Mouse (Mus musculus): ENCODE data around the gene Fam241b.

Gene Fam241b

DNA sequence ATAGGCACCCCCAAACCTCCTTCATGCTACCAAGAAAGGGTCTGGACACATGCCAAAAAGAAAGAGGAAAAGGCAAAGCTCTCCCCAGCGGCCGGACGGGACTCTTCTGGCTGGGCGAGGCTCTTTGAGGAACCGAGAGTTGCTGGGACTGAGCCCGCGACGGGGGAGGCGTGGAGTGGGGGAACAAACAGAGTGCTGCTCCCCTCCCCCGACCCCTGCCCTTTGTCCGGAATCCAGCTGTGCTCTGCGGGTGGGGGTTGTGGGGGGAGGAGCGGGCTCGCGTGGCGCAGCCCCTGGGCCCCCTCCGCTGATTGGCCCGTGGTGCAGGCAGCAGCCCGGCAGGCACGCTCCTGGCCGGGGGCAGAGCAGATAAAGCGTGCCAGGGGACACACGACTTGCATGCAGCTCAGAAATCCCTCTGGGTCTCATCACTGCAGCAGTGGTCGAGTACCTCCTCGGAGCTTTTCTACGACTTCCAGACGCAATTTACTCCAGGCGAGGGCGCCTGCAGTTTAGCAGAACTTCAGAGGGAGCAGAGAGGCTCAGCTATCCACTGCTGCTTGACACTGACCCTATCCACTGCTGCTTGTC is 10.9 kb downstream of the Fam241b start, which contains the start of gene Neurog3:
Gene Neurog3 (plus strand): TSS at position 400 of the 591 bp plus-strand sequence.
- DNase-seq (ENCODE audit: extremely low spot score, low read depth, low spot score), result no peak

GRCm38 (mm10) chr10:62128316-62128951 is 15.3 kb downstream of the Fam241b start:
- DNase-seq (ENCODE audit: extremely low spot score, low read depth, low spot score), result no peak

- no peak for DNase-seq (ENCODE audit: extremely low spot score, low read depth, low spot score)
These were observed 15.9 kb downstream of the Fam241b start for GRCm38 (mm10) chr10:62127711-62128231.

- DNase-seq (ENCODE audit: extremely low spot score, low read depth, low spot score), result no peak
These were observed 16.6 kb downstream of the Fam241b start for GRCm38 (mm10) chr10:62127137-62127536.

DNA sequence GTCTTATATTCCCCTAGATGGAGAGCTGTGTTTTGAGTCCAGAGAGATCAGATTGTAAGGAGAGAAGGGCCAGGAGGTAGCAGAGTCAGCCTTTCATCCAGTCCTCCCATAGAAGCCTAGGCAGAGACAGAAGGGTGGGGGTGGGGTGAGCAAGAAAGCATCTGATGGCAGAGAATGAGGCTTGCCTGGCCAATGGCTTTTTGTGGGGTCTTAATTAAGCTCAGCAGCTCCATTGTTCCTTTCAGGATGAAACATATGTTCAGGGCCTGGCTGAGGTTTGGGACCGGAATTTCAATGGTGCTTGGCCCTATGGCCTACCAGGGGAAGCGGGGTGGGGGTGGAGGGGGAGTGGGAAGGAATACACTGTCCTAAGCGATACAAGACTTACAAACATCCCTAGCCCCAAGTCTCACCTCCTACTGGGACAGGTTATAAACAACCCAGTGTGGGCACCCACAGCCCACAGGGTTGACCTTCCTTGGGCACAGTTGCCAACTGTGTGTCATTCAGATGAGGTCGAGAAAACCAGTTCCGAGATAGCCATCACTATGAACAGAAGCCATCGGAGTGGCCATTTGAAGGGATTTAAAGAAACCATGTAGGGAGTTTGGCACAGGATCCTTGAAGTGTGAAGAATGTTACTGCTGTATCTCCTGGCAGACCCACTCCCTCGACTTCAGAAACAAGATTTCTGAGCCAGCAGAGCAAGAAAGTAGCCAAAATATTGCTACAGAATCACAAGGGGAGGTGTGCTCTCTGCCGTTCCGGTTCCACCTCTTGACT is 29.7 kb downstream of the Fam241b start:
- DNase-seq (ENCODE audit: extremely low spot score, low read depth, low spot score), result no peak

DNA sequence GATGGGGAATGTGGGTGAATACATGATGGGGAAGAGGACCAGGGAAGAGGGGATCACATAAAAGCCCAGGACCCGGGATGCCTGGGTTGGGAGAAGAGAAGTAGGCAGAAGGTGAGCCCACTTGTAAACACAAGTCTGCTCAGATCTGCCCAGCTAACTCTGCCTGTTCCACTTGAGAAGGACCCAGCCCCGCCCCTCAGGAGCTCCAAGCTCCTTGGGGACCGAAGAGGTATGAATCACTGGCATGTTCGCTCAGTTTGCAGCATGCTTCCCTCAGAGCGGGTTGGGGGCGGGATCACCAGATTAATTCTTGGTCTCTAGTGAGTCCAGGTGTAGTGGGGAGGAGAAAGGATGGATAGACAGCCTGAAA is 32.5 kb downstream of the Fam241b start:
- no peak for DNase-seq (ENCODE audit: extremely low spot score, low read depth, low spot score)

DNA sequence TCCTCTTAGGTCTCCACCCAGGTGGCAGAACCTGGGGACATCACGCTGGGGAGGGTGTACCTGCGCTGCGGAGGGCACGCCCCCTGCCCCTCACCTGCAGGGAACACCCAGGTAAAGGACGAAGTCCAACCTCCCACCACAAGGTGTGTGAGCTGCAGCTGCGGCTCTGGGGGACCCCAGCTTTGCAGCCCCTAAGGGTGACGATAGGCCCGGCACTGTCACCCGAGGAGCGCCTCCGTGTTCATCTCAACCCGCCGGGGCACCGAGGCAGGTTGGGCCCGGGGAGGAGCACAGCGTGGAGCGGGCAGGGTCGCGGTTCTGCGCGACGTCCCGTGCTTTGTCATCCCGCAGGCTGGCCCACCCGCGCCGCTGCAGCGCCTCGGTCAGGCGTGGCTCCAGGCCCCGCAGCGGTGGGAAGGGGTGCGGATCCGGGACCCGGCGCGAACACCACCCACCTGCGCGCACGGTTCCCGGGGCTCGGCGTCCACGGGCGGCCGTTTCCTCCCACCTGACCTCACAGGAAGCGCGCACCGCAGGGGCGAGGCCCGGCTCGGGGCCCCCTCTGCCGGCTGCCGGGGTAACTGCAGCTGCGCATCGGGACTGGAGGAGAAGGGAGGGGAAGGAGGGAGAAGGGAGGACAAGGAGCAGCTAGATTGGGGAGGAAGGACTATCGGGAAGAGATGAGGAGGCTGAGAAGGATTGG is 33.1 kb downstream of the Fam241b start:
- DNase-seq (ENCODE audit: extremely low spot score, low read depth, low spot score), result no peak

GRCm38 (mm10) chr10:62107048-62107447 is 36.7 kb downstream of the Fam241b start:
- no peak for DNase-seq (ENCODE audit: extremely low spot score, low read depth, low spot score)

GRCm38 (mm10) chr10:62104835-62105576 is 38.7 kb downstream of the Fam241b start:
- DNase-seq (ENCODE audit: extremely low spot score, low read depth, low spot score), result no peak

DNA sequence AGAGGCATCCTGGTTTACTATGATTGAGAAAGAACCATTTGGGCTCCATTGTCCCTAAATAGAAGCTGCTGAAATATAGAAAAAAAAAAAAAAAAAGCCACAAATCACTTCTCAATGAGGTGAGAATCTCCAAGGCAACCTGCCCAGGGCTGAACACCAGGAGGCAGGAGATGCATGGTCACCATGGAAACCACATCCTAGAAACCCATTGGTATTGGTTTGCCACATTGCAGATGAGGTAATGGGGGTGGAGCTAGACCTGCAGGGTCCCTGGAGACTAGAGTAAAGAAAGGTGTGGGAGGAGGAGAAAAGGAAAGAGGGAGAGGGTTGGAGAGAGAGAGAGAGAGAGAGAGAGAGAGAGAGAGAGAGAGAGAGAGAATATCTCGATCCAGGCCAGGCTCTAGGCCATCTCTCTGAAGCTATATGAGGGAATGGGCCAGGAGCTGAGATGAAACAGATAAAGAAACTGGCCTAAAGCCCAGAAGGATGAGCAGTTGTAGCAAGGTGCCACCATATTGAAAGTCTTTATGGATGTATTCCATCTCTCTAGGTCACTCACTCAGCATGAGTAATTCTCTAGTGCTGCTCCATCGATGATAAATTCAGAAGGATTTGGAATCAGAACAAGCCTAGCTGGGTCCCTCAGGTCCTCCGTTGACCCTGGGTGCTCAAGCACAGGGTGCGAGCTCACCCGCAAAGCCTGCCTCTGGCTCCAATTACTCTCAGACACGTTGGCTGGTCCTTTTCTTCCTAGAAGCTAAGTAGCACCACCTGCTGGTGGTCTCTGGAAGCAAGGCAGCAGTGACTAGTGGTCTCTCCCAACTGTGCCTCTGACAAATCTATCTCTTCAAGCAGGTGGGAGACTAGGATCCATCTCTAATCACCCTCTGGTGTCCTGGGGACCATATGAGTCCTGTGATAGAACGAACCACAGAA is 41.9 kb downstream of the Fam241b start:
- peak; percentile 71 for DNase-seq (ENCODE audit: extremely low spot score, low read depth, low spot score)

DNA sequence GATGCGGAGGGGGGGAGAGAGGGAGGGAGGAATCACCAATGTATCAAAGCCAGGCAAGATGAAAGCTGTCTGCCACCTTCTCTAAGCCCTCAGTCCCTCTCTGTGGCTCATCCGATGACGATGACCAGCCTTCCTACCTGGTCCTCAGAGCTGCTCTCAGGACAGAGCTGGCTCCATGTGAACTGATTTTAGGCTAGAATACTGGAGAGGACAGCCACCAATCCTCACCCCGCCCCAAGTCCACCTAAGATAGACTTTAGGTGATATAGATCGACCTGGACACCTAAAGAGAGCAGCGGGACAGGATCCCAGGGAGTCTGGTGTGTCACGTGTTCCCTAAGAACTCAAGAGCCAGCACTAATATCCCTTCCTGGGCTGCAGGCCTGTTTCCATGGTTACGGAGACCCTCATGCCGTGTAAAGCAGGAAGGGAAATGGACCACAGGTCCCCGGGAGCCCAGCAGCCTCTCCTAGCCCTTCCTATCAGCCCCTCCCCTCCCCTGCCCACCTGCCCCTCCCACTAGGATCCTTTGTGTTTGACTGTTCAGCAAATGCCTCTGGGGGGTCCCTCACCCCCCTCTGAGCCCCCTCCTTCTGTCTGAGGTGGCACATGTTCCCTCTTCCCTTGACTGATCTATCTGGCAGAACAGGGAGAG is 43.8 kb downstream of the Fam241b start:
- no peak for DNase-seq (ENCODE audit: extremely low spot score, low read depth, low spot score)

DNA sequence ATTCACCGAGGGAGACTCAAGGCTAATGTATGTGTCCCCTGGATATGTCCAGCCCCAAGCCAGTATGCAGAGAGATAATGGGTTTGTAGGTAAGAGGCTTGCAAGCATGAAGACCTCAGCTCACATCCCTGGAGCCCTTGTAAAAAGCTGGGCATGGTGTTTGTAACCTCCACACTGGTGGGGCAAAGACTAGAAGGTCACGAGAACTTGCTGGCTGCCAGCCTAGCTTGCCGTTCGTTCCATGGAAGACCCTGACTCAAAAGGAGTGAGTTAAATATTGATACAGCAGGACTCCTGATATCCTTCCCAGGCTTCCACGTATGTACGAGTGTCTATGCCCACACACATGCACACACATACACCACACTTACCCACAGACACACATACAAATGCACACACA is 49.3 kb downstream of the Fam241b start:
- no peak for DNase-seq (ENCODE audit: extremely low spot score, low read depth, low spot score)

DNA sequence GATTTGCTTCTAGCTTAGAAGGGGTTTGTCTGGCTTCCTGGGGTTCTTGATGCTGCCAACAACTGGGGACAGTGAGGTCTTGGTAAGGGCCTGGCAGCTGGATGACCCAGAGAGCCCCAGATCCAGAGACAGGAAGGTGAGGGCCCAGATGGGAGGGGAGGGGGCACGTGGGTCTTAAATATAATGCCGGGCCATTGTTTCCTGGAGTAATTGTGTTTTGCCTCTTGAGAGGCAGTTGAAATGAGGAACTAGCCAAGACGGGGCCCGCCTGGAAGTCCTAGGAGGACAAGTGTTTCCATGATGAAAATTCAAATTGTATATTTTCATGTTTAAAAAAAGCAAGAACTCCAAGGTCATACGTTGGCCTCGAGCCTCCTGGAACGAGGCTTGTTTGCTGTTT is 49.8 kb downstream of the Fam241b start:
- no peak for DNase-seq (ENCODE audit: extremely low spot score, low read depth, low spot score)

DNA sequence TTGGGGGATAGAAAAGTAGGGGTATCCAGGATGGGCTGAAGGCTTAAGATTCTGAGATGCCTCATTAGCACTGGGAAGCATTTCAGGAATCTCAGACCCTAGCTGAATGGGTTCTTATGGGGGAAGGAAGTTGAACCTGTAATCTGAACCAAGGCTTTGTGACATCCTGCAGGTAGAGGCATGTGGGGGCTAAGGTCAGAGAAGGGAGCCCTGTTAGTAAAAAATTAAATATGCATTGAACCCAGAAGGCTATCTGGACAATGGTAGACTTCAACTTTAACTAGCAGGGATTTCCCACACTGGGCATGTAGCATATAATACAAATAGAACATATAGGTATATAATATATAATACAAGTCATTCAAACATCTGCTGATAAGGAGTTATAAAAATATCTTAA is 54.2 kb downstream of the Fam241b start:
- DNase-seq (ENCODE audit: extremely low spot score, low read depth, low spot score), result no peak

DNA sequence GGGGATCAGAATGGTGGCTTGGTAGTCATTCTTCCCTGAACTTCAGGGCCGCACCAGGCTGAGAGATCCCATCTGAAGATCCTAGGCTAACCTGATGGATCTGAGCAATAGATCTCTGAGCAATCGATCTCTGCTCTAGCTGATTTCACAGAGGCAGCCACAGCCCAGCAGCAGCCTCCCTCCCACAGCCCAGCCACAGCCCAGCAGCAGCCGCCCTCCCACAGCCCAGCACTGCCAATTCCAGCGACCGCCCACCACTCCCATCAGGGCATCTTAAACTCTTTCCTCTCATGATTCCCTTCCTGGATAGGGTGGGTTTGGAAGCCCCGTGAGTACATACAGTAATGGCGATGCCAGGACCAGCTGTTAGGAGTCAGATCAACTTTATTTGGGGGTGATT is 54.6 kb downstream of the Fam241b start:
- DNase-seq (ENCODE audit: extremely low spot score, low read depth, low spot score), result no peak

GRCm38 (mm10) chr10:62088411-62088810 is 55.3 kb downstream of the Fam241b start:
- no peak for DNase-seq (ENCODE audit: extremely low spot score, low read depth, low spot score)

DNA sequence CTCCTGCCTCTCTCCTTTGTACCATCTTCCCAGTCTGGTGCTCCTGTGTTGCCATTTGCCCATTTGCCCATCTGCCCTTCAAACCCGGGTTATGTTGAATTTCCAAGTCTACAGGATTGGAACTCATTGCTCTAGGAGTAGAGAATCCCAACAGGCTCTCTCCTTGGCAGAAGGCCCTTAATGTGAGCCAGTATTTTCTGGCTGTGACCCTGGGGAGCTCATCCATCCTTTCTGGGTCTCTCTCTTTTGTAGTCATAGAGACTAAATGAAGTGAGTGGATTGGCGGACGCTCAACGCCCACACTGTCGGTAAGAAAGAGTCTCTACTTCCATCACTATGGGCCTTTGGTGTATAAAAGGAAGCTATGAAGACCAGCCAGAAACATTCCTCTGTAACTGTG is 56.9 kb downstream of the Fam241b start:
- no peak for DNase-seq (ENCODE audit: extremely low spot score, low read depth, low spot score)

- no peak for DNase-seq (ENCODE audit: extremely low spot score, low read depth, low spot score)
These were observed 57.7 kb downstream of the Fam241b start for GRCm38 (mm10) chr10:62086044-62086443.

All from hindlimb bud, embryonic 11.5 days (tissue).